Mouse (Mus musculus): ENCODE measurements around the gene Nhlrc3. TPM values are rescaled to one million over a fixed set of nuclear protein-coding genes. Genes with fewer than 3 reads are reported as not detected.

Gene Nhlrc3
- 3.3 and 4.2 TPM in 2 replicates for polyA plus RNA-seq (2012; ENCODE audit: low replicate concordance)

GRCm38 (mm10) chr3:53463046-53463764 lies at the start of gene Nhlrc3, which contains the start of gene Proser1:
TSS of gene Nhlrc3 (minus strand) at chr3:53463332.
TSS of gene Proser1 (plus strand) at chr3:53463666.

GRCm38 (mm10) chr3:53488353-53488752 lies 25.2 kb upstream of the Nhlrc3 start, which contains the start of gene Stoml3:
TSS of gene Stoml3 (plus strand) at chr3:53488653.

Other genes with a start within 250 kb of the Nhlrc3 start
- gene Proser1, start 334 bp upstream of the Nhlrc3 start, polyA plus RNA-seq (2012; ENCODE audit: low replicate concordance): 44.7 and 46.3 TPM in 2 replicates
- 0.07 TPM in 1 of 2 replicates, not detected in the other for gene Stoml3, start 25.3 kb upstream of the Nhlrc3 start, polyA plus RNA-seq (2012; ENCODE audit: low replicate concordance)
- gene Frem2, start 194.0 kb upstream of the Nhlrc3 start, polyA plus RNA-seq (2012; ENCODE audit: low replicate concordance): 0.01 TPM in 1 of 2 replicates, not detected in the other

Measured in hematopoietic multipotent progenitor cell, adult 10-12 weeks (in vitro differentiated cells).